Mouse (Mus musculus): ENCODE data around the gene Ppp5c.
A peak's percentile ranks its signal among the peaks of the same experiment; 100 is the strongest.

DNA sequence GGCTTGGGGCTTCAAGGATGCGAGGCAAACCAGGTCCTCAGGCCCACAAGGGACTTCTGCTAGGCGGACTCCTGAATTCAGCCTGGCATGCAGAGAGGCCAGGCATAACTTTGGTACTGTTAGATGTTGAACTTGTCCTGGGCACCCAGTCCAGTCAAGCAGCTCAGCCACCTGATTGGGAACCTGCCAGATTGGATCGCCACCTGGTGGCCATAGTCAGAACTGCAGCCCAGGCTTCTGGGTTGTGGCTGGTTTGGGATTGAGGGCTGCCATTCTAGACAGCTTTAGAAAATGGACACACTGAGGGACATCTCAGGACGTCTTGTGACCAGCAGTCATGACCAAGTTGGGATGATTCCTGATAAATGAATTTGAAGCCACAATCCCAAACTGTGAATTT lies 28.1 kb downstream of the Ppp5c start:
- TF ChIP-seq CTCF (conservative IDR thresholded peaks at IDR 0.05; ENCODE audit: insufficient read depth, insufficient read length, low read depth, low read length) (peak; percentile 93), POLR2A (IDR thresholded peaks at IDR 0.05; ENCODE audit: low read depth, low read length) (no peak)
